Mouse (Mus musculus): ENCODE results near the gene Serhl. TPM values are rescaled to one million over a fixed set of nuclear protein-coding genes. Genes with fewer than 3 reads are reported as not detected.

Gene Serhl
- polyA plus RNA-seq, 1 experiment from 2014 or later, result 50.5 TPM

DNA sequence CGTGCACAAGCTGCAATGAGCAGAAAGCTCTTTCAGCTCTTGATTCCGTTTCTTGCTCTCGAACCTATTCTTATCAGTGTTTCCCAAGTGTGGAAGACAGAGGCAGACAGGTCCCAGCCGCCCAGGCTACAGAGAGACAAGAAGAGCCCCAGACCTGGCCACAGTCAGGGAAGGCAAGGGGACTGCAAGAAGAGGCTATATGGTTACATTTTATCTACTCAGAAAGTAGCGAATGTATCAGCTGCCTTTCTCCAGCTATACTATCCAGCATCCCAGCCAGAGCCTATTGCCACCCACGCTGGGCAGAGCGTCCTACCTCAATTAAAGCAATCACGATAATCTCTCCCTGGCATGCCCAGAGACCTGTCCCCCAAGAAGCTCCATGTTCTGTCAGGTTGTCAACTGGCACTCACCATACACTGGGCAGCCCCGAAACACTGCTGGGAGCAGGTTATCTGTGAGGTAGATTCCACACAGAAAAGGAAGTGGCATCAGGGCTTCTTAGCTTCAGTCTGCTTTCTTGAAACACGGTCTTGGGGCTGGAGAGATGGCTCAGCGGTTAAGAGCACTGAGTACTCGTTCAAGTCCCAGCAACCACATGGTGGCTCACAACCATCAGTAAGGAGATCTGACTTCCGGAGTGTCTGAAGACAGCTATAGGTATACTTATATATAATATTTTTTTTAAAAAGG lies 2.5 kb upstream of the Serhl start:
- no peak for DNase-seq (ENCODE audit: low spot score)
- peaks cover 65% of the 10 kb centered on the region for H3K27me3 ChIP-seq (replicated peaks; ENCODE audit: low read depth, poor library complexity, severe bottlenecking)
- 87% methylated on average over 13 of the region's 13 CpGs for WGBS

DNA sequence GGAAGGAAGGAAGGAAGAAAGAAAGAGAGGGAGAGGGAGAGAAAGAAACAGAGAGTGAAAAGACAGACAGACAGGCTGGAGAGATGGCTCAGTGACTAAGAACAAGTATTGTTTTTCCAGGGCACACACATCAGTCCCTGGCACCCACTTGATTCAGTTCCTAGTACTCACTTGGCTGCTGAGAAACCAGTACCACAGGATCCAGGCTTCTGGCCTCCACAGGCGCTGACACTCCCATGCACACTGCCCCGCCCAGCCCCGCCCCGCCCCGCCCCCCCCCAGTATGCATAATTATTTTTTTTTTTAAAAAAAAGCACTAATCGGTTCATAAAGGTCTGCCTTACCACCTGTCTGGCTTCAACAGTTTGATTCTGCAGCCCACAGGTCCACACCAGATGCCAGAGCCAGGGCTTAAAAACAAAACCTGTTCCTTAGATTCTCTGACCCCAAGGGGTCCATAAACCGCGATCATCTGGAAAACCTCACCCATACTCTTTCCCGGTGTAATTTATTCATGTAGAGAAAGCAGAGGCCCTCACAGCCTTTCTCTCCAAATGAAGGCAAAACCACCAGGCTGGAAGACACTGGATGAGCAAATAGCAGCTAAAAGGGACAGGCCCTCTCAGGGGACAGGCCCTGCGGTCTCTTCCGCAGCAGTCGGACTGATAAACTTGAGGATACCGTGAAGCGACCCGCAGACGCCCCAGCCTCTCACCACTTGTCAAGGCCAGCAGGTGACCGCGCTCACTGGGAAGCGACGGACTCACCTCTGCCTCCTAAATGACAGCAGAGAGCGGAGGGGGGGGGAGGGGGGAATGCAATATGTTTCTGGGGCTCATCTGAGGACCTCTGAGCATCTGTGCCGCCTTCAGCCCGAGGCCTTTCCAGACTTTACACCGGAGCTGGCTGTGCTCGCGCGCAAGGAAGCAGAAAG lies 544 bp upstream of the Serhl start:
- Histone ChIP-seq H3K4me3 (peak overlapping the region; percentile 43), H3K4me1 (peaks cover 34% of the 10 kb centered on the region), H3K9me3 (no peaks in the 10 kb centered on the region), H3K27ac (replicated peaks) (no peak overlapping the region), H3K27me3 (replicated peaks; ENCODE audit: low read depth, poor library complexity, severe bottlenecking) (peaks cover 53% of the 10 kb centered on the region), H3K36me3 (replicated peaks) (no peaks in the 10 kb centered on the region)
- peak; percentile 22 for DNase-seq (ENCODE audit: low spot score)
- 4% methylated on average over 27 of the region's 27 CpGs for WGBS

More for the DNA sequence above, 2.5 kb upstream of the Serhl start:
- H3K4me3 ChIP-seq, result no peak overlapping the region
- no peaks in the 10 kb centered on the region for H3K9me3 ChIP-seq
- peaks cover 43% of the 10 kb centered on the region for H3K4me1 ChIP-seq
- no peak overlapping the region for H3K27ac ChIP-seq (replicated peaks)
- no peaks in the 10 kb centered on the region for H3K36me3 ChIP-seq (replicated peaks)

DNA sequence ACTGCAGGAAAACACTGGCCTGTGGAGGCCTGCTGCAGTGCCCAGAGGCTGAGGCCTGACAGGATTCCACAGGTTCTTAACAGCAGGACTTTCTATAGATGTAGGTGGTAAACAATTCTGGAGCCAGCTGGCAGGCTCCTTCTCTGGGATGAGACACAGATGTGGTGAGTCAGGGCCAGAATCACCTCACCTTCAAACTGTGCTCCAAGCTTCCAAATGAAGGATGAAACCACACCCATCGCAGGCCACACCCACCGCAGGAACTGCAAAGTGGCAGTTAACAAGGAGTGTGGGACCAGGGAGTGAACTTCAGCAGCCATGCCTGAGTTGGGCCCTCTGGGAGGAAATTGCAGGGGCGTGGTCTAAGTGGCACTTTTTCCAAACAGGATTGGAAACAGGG lies 1.6 kb downstream of the Serhl start:
- peaks cover 24% of the 10 kb centered on the region for H3K4me1 ChIP-seq
- H3K36me3 ChIP-seq (replicated peaks), result no peaks in the 10 kb centered on the region
- H3K27ac ChIP-seq (replicated peaks), result no peak overlapping the region
- H3K9me3 ChIP-seq, result no peaks in the 10 kb centered on the region
- H3K4me3 ChIP-seq, result no peak overlapping the region
- H3K27me3 ChIP-seq (replicated peaks; ENCODE audit: low read depth, poor library complexity, severe bottlenecking), result peaks cover 51% of the 10 kb centered on the region
- WGBS, result 36% methylated on average over 3 of the region's 3 CpGs
- DNase-seq (ENCODE audit: low spot score), result no peak

DNA sequence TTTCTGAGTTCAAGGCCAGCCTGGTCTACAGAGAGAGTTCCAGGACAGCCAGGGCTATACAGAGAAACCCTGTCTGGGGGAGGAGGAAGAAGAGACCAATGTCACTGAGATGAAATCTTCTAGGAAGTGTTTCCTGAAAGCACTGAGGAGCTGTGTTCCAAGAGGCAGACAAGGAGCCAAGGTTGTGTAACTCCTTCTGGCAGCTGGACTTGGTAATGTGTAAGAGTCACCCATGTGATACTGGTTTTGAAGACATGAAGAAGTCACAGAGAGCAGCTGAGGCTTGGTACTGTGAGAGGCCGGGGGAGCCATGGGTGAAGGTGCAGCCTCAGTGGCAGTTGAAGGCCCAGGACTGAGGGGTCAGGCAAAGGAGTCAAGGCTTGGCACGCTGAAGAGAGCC lies 4.4 kb downstream of the Serhl start:
- no peak overlapping the region for H3K27ac ChIP-seq (replicated peaks)
- DNase-seq (ENCODE audit: low spot score), result no peak

DNA sequence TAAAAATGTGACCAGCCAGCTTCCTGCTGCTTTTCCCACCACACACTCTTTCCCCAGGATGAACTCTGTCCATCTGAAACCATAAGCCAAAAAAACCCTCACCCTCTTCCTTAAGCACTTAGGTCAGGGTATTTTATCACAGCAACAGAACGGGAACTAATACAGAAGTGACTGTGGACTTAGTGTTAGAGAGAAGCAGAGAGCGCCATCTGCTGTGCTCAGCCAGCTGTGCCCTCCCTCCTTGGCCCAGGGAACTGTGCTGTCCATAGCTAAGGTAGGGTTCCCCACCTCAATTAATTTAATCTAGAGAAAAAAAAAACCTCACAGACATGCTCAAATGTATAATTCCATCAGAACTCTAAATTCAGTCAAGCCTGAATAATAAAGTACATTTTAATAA lies 6.6 kb downstream of the Serhl start:
- DNase-seq (ENCODE audit: low spot score), result no peak
- Histone ChIP-seq H3K4me3 (no peak overlapping the region), H3K9me3 (no peaks in the 10 kb centered on the region), H3K27ac (replicated peaks) (no peak overlapping the region), H3K36me3 (replicated peaks) (no peaks in the 10 kb centered on the region), H3K27me3 (replicated peaks; ENCODE audit: low read depth, poor library complexity, severe bottlenecking) (peaks cover 22% of the 10 kb centered on the region), H3K4me1 (peaks cover 27% of the 10 kb centered on the region)
- 39% methylated on average over 2 of the region's 2 CpGs for WGBS

More for the DNA sequence above, 4.4 kb downstream of the Serhl start:
- H3K4me1 ChIP-seq, result peaks cover 24% of the 10 kb centered on the region
- H3K4me3 ChIP-seq, result no peak overlapping the region
- no peaks in the 10 kb centered on the region for H3K36me3 ChIP-seq (replicated peaks)
- 80% methylated on average over 2 of the region's 2 CpGs for WGBS
- peaks cover 37% of the 10 kb centered on the region for H3K27me3 ChIP-seq (replicated peaks; ENCODE audit: low read depth, poor library complexity, severe bottlenecking)
- no peaks in the 10 kb centered on the region for H3K9me3 ChIP-seq

DNA sequence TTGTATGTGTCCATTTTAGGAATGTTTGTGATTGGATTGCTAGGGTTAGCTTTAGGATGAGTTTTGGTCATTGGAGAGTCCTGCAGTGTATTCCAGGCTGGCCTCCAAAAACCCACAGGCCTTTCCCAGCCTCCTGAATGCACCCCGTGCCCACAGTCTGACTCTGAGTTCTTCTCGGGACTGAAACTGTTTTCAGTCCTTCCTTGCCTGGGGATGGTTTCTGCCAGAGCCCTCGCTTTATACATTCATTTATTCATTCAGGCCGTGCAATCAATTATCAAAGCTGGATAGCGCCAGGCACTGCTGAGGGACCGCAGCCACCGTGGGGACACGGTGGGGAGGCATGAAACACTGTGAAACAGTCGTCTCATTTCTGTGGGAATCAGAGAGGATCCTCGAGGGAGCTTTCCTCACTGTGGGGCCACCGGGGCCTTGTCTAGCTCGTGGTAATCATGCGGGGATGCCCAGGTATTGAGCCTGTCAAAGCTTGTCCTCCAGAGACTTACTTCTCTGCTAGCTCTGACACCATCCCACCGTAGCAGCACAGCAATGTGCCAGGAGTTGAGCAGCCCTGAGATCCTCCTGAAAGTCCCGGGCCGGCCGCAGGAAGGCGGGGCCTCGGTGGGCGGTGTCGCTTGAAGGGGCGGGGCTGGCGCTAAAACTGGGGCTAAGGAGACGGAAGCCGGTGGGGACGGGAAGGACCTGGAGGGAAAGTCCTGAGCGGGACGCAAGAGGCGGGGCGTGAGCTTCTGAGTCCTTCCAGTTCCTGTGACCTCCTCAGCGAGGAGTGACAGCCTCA lies 10.4 kb downstream of the Serhl start:
- Histone ChIP-seq H3K36me3 (replicated peaks) (no peaks in the 10 kb centered on the region), H3K9me3 (no peaks in the 10 kb centered on the region), H3K4me1 (peaks cover 31% of the 10 kb centered on the region), H3K27ac (replicated peaks) (peak overlapping the region; percentile 81), H3K27me3 (replicated peaks; ENCODE audit: low read depth, poor library complexity, severe bottlenecking) (peaks cover 26% of the 10 kb centered on the region), H3K4me3 (peak overlapping the region; percentile 66)
- 3% methylated on average over 31 of the region's 31 CpGs for WGBS
- peak; percentile 93 for DNase-seq (ENCODE audit: low spot score)

DNA sequence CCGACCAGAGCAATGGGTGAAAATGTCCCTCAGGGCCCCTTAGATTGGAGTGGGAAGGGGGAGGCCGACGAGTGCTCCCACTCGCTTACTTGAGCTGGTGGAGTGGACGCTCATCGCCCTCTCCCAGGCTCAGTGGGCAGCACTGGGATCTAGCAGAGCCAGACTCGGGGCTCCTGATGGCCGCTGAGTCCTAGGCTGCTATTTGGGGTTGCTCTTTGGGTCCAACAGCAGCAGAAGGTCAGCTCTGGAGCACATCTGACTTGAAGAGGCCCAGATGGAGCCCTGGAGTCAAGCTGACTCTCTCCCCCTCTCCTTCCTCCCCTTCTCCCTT lies 11.0 kb downstream of the Serhl start:
- Histone ChIP-seq H3K9me3 (no peaks in the 10 kb centered on the region), H3K27ac (replicated peaks) (peak overlapping the region; percentile 81), H3K4me1 (peaks cover 31% of the 10 kb centered on the region), H3K27me3 (replicated peaks; ENCODE audit: low read depth, poor library complexity, severe bottlenecking) (peaks cover 26% of the 10 kb centered on the region), H3K4me3 (peak overlapping the region; percentile 66), H3K36me3 (replicated peaks) (no peaks in the 10 kb centered on the region)
- DNase-seq (ENCODE audit: low spot score), result no peak
- 4% methylated on average over 8 of the region's 8 CpGs for WGBS

DNA sequence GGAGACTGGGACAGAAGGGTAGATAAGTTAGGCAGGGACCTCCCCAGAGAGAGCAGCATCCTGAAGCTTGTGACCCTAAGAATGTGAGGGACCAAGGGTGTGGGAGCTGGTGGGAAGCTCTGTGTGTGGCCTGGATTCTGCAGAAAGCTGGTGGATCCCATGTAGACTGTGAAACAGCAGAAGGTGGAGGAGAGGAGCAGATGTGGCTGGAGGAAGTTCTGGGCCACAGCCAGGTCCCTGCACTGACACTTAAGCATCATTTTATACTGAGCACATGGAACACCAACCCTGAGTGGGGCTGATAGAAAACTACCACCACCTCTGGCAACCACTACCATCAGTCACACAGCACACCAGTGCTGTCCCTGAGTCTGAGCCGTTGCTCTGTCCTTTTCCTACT lies 13.8 kb downstream of the Serhl start:
- Histone ChIP-seq H3K27ac (replicated peaks) (no peak overlapping the region), H3K9me3 (no peaks in the 10 kb centered on the region), H3K4me1 (peaks cover 42% of the 10 kb centered on the region), H3K27me3 (replicated peaks; ENCODE audit: low read depth, poor library complexity, severe bottlenecking) (peaks cover 19% of the 10 kb centered on the region), H3K4me3 (no peak overlapping the region), H3K36me3 (replicated peaks) (no peaks in the 10 kb centered on the region; the same call in 1 of the 2 replicates)
- DNase-seq (ENCODE audit: low spot score), result no peak
- 55% methylated on average over 1 of the region's 1 CpGs for WGBS

DNA sequence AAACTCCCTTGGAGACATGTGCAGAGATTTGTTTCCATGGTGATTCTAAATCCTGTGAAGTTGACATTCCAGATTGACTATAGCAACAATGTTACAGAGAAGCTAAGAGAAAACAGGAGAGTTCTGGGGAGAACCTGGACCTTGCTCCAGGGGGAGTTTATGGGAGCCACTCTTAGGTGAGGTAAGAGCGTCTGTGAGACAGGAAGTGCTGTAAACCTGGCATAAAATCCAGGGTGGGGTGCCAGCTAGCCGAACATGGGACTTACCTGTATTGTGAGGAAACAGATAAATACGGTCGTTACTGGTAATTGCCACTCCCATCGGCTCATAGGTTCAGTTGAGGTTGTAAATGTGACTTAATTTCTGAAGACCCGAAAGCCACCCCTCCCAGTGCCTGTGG lies 17.1 kb downstream of the Serhl start:
- 87% methylated on average over 6 of the region's 6 CpGs for WGBS
- H3K27ac ChIP-seq (replicated peaks), result no peak overlapping the region
- H3K36me3 ChIP-seq (replicated peaks), result no peaks in the 10 kb centered on the region; the same call in 1 of the 2 replicates
- H3K4me1 ChIP-seq, result peaks cover 23% of the 10 kb centered on the region
- DNase-seq (ENCODE audit: low spot score), result no peak
- H3K9me3 ChIP-seq, result no peaks in the 10 kb centered on the region
- 0 out of 2 replicates have a peak, but pooled peaks cover 6% of the 10 kb centered on the region for H3K27me3 ChIP-seq (replicated peaks; ENCODE audit: low read depth, poor library complexity, severe bottlenecking)
- no peak overlapping the region for H3K4me3 ChIP-seq

DNA sequence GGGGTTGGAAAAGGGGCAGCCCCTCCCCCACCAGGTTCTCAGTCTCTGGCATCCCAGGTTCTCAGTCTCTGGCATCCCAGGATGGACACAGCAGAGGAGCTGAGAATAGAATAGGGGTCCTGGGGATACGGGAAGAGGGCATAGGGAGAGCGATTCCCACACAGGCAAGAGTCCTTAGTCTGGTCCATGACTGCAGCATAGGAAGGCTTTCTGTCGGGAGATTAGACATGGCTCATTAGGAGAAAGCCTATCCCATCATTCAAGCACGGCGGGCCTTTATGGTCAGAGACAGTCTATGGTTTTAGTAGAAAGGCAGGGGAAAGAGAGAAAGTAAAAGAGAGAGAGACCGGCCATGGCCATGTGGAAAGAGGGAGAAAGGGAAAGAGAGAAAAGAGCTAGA lies 18.5 kb downstream of the Serhl start:
- peaks cover 22% of the 10 kb centered on the region for H3K4me1 ChIP-seq
- DNase-seq (ENCODE audit: low spot score), result no peak
- H3K36me3 ChIP-seq (replicated peaks), result no peaks in the 10 kb centered on the region; the same call in 1 of the 2 replicates
- H3K4me3 ChIP-seq, result no peak overlapping the region
- 0 out of 2 replicates have a peak overlapping the region, but pooled peaks have one; percentile 24 for H3K27ac ChIP-seq (replicated peaks)
- WGBS, result 38% methylated on average over 6 of the region's 6 CpGs
- H3K9me3 ChIP-seq, result no peaks in the 10 kb centered on the region
- no peaks in the 10 kb centered on the region for H3K27me3 ChIP-seq (replicated peaks; ENCODE audit: low read depth, poor library complexity, severe bottlenecking)

DNA sequence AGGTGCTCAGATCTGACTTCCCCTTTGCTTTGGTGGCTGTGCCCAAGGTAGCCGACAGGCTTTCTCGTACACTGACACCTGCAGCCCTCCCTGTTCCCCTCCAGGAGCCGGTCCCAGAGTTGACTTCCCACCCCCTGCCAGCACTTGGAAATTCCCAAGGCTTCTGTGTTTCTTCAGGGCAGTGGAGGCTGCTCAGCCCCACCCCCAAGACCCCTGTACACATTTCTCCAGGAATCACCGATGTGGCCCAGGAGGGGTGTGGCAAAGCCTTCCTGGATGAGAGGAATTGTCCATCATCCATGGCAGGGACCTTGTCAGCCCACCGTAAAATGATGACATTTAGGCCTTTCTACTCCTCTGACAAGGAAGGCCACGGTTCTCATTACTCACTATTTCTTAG lies 22.0 kb downstream of the Serhl start:
- H3K9me3 ChIP-seq, result no peaks in the 10 kb centered on the region
- H3K36me3 ChIP-seq (replicated peaks), result peaks cover 27% of the 10 kb centered on the region
- DNase-seq (ENCODE audit: low spot score), result no peak
- no peaks in the 10 kb centered on the region for H3K27me3 ChIP-seq (replicated peaks; ENCODE audit: low read depth, poor library complexity, severe bottlenecking)
- H3K4me3 ChIP-seq, result no peak overlapping the region
- H3K27ac ChIP-seq (replicated peaks), result no peak overlapping the region
- peaks cover 27% of the 10 kb centered on the region for H3K4me1 ChIP-seq
- WGBS, result 68% methylated on average over 6 of the region's 6 CpGs

DNA sequence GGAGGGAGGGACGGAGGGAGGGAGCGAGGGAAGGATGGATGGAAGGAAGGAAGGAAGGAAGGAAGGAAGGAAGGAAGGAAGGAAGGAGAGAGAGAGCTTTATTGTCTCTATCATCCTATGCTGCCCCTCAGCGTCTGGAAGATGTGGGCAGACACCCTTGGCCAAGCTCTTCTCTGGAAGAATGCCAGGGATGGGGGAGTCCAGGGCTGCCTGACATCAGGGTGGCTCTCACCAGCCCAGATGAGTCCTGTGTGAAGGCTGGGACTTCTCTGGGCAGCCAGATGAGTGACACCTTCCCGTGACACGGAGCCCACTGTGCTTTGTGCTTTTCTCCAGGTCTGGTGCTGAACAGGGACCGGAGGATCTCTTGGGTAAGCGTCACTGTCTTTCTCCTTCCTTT lies 22.6 kb downstream of the Serhl start:
- Histone ChIP-seq H3K36me3 (replicated peaks) (peaks cover 33% of the 10 kb centered on the region), H3K9me3 (no peaks in the 10 kb centered on the region), H3K27me3 (replicated peaks; ENCODE audit: low read depth, poor library complexity, severe bottlenecking) (no peaks in the 10 kb centered on the region), H3K4me1 (peaks cover 22% of the 10 kb centered on the region), H3K4me3 (no peak overlapping the region), H3K27ac (replicated peaks) (no peak overlapping the region)
- DNase-seq (ENCODE audit: low spot score), result no peak
- WGBS, result 88% methylated on average over 7 of the region's 7 CpGs

All from embryonic facial prominence, embryonic 10.5 days (tissue).